Mouse (Mus musculus) MEL (cell line): Measurements from ENCODE around the gene Pak6. TPM values are rescaled to one million over a fixed set of nuclear protein-coding genes. Genes with fewer than 3 reads are reported as not detected.
A peak's percentile ranks its signal among the peaks of the same experiment; 100 is the strongest.

Experiments used
- DNase-seq: peaks from one replicate; pipeline ENCODE4 v3.0.0; 2011; ENCODE audit warnings: low read depth, low spot score
- H3K27ac ChIP-seq: 2 replicates; pipeline ENCODE4 v1.5.1; 2012; ENCODE audit warnings: low read depth, mild to moderate bottlenecking, control low read depth, low read length, moderate library complexity; ENCODE audit not compliant: control insufficient read depth
- H3K27me3 ChIP-seq, 2 experiments: fragments of 150-350 bp in 1 of 2; sonication (generic) in 1 of 2; 2 replicates each; pipeline ENCODE4 v1.6.1; 2012; ENCODE audit warnings: low read length in 2 of 2, mild to moderate bottlenecking in 2 of 2, improper control_type of control experiment in 1 of 2, moderate library complexity in 1 of 2; ENCODE audit not compliant: insufficient read depth in 2 of 2, control insufficient read depth in 1 of 2
- H3K36me3 ChIP-seq, 2 experiments: 2 replicates each; pipeline ENCODE4 v1.6.1; 2012 to 2014; ENCODE audit warnings: low read length in 2 of 2, improper control_type of control experiment in 1 of 2, inconsistent platforms in 1 of 2, mild to moderate bottlenecking in 1 of 2; ENCODE audit not compliant: insufficient read depth in 2 of 2, control insufficient read depth in 1 of 2
- H3K4me1 ChIP-seq, 2 experiments: fragments of 150-350 bp in 1 of 2; sonication (generic) in 1 of 2; 2 replicates each; pipeline ENCODE4 v1.6.1; 2012; ENCODE audit warnings: low read length in 2 of 2, improper control_type of control experiment in 1 of 2, mild to moderate bottlenecking in 1 of 2; ENCODE audit not compliant: insufficient read depth in 2 of 2, control insufficient read depth in 1 of 2
- H3K4me3 ChIP-seq, 2 experiments: fragments of 150-350 bp in 1 of 2; sonication (generic) in 1 of 2; 2 replicates each; pipeline ENCODE4 v1.5.1; 2012; ENCODE audit warnings: low read depth in 2 of 2, low read length in 2 of 2, mild to moderate bottlenecking in 2 of 2, moderate library complexity in 2 of 2, control low read depth in 1 of 2, improper control_type of control experiment in 1 of 2; ENCODE audit not compliant: control insufficient read depth in 1 of 2, insufficient read depth in 1 of 2
- H3K79me2 ChIP-seq: 2 replicates; pipeline ENCODE4 v1.6.1; 2012; ENCODE audit warnings: mild to moderate bottlenecking, low read length, moderate library complexity; ENCODE audit not compliant: control insufficient read depth, poor library complexity, insufficient read depth
- H3K9ac ChIP-seq: 2 replicates; pipeline ENCODE4 v1.6.1; 2012; ENCODE audit warnings: low read depth, mild to moderate bottlenecking, control low read depth, low read length, moderate library complexity; ENCODE audit not compliant: control insufficient read depth, poor library complexity, severe bottlenecking
- H3K9me3 ChIP-seq: fragments of 150-350 bp; sonication (generic); replicated peaks from 2 replicates; pipeline ENCODE4 v1.6.1; 2012; ENCODE audit warnings: mild to moderate bottlenecking, low read length, improper control_type of control experiment, moderate library complexity; ENCODE audit not compliant: insufficient read depth
- CHD1 ChIP-seq: IDR thresholded peaks from 2 replicates; pipeline ENCODE4 v1.6.1; 2012; ENCODE audit warnings: low read depth, mild to moderate bottlenecking, inconsistent platforms, low read length, improper control_type of control experiment
- ETS1 ChIP-seq: IDR thresholded peaks from 2 replicates; pipeline ENCODE4 v1.6.1; 2012; ENCODE audit warnings: low read depth, mild to moderate bottlenecking, inconsistent platforms, low read length, improper control_type of control experiment, moderate library complexity
- JUND ChIP-seq: IDR thresholded peaks from 2 replicates; pipeline ENCODE4 v1.6.1; 2011; ENCODE audit warnings: low read depth, mild to moderate bottlenecking, improper control_type of control experiment, low read length
- KAT2A ChIP-seq: conservative IDR thresholded peaks from 2 replicates; pipeline ENCODE4 v1.6.1; 2012; ENCODE audit warnings: low read depth, low read length, improper control_type of control experiment, inconsistent platforms
- MAFK ChIP-seq: IDR thresholded peaks from 2 replicates; pipeline ENCODE4 v1.6.1; 2011; ENCODE audit warnings: low read depth, mild to moderate bottlenecking, low read length, improper control_type of control experiment, borderline replicate concordance
- MAZ ChIP-seq: IDR thresholded peaks from 2 replicates; pipeline ENCODE4 v1.6.1; 2012; ENCODE audit warnings: low read depth, mild to moderate bottlenecking, inconsistent platforms, low read length, improper control_type of control experiment
- MYB ChIP-seq: IDR thresholded peaks from 2 replicates; pipeline ENCODE4 v1.6.1; 2011; ENCODE audit warnings: mild to moderate bottlenecking, low read depth, low read length, improper control_type of control experiment
- NELFE ChIP-seq: IDR thresholded peaks from 2 replicates; pipeline ENCODE4 v1.6.1; 2011; ENCODE audit warnings: low read depth, low read length, improper control_type of control experiment
- NRF1 ChIP-seq: IDR thresholded peaks from 2 replicates; pipeline ENCODE4 v1.6.1; 2014; ENCODE audit warnings: low read depth, mild to moderate bottlenecking, inconsistent platforms, low read length, improper control_type of control experiment, moderate library complexity; ENCODE audit not compliant: poor library complexity, insufficient read depth, severe bottlenecking
- POLR2A ChIP-seq, 2 experiments: IDR thresholded peaks; 2 replicates each; pipeline ENCODE4 v1.6.1; 2011 to 2012; ENCODE audit warnings: low read length in 2 of 2, mild to moderate bottlenecking in 2 of 2, control low read depth in 1 of 2, improper control_type of control experiment in 1 of 2, low read depth in 1 of 2, moderate library complexity in 1 of 2; ENCODE audit not compliant: control insufficient read depth in 1 of 2, insufficient read depth in 1 of 2, poor library complexity in 1 of 2
- SIN3A ChIP-seq: IDR thresholded peaks from 2 replicates; pipeline ENCODE4 v1.6.1; 2012; ENCODE audit warnings: low read length, improper control_type of control experiment, inconsistent platforms
- TCF12 ChIP-seq: IDR thresholded peaks from 2 replicates; pipeline ENCODE4 v1.6.1; 2014; ENCODE audit warnings: low read depth, mild to moderate bottlenecking, inconsistent platforms, low read length, improper control_type of control experiment, moderate library complexity
- USF2 ChIP-seq, 2 experiments: IDR thresholded peaks; 2 replicates each; pipeline ENCODE4 v1.6.1; 2011 to 2012; ENCODE audit warnings: improper control_type of control experiment in 2 of 2, low read length in 2 of 2, borderline replicate concordance in 1 of 2, inconsistent platforms in 1 of 2, low read depth in 1 of 2, mild to moderate bottlenecking in 1 of 2; ENCODE audit not compliant: insufficient read depth in 1 of 2
- ZKSCAN1 ChIP-seq: IDR thresholded peaks from 2 replicates; pipeline ENCODE4 v1.6.1; 2012; ENCODE audit warnings: low read depth, mild to moderate bottlenecking, inconsistent platforms, low read length, improper control_type of control experiment, moderate library complexity
- ZNF384 ChIP-seq: IDR thresholded peaks from 2 replicates; pipeline ENCODE4 v1.6.1; 2012; ENCODE audit warnings: low read depth, mild to moderate bottlenecking, inconsistent platforms, low read length, improper control_type of control experiment
- polyA plus RNA-seq, 2 experiments: library from polyadenylated mRNA; stranded (reverse) in 1 of 2; unstranded in 1 of 2; fragments of >175 nt in 1 of 2; fragments of >200 nt in 1 of 2; gene quantifications; 2 replicates each; pipeline versions ENCODE4 v1.2.1 to v1.2.4; 2012; ENCODE audit warnings: low replicate concordance in 2 of 2, low read depth in 1 of 2; ENCODE audit not compliant: insufficient read length in 2 of 2, insufficient read depth in 1 of 2, missing spikeins in 1 of 2
- total RNA-seq: library from RNA; depleted of rRNA; stranded (reverse); fragments of 300-350 nt; gene quantifications from 2 replicates; pipeline ENCODE4 v1.2.3, GENCODE M21; 2012

The Pak6 gene
- total and polyA plus RNA-seq, 3 experiments = 25.4 to 25.9 TPM; not detected in 1

DNA sequence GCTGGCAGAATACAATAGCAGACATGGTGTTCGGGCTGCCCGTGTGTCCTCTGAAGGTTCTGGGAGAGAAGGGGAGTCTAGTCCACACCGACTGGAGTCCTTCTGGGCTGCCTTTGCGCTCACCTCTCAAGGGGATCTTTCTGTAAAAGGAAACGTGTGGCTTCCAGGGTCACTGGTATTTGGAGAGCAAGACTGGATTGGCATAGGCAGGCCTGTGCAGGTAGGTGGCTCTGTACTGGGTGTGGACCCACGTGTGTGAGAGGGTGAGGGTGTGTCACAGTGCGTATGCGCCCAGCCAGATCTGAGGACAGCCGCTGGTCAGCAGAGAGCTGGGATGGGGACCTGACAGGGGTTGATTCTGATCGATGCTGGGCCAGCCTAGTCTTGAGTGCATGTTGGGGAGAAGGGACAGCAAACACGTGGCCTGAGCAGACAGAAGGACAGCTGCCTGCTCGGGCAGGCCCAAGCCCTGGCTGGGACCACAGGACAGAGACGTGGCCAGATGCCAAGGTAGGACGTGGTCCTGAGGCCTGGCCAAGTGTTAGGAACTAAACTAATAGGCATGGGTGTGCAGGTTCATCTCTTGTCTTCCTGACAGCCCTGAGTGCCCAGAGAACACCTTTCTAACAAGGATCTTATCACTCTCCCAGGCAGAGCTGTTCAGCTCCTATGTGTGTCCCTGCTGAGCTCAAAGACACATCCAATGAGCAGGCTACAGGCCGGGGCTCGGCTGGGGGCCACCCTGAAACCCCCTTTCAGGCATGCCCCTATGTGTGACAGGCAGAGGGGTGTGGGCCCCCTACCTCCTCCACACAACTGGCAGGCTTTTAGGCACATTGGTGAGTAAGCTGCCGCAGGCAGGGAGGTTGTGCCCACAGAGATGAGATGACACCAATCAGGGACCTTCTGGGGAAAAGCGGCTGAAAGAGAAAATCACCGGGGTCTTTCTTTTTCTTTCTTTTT, 982 bp downstream of the Pak6 start (continued):
- TF ChIP-seq ZNF384 (no peak), POLR2A (IDR thresholded peaks at IDR 0.05; ENCODE audit: control insufficient read depth in 1 of 2, insufficient read depth in 1 of 2, low read depth in 1 of 2, low read length in 2 of 2, poor library complexity in 1 of 2) (no peak; a peak in 1 of 4 replicates), NRF1 (0 out of 2 replicates have a peak, but pooled peaks have one; percentile 12), CHD1 (no peak), SIN3A (peak; percentile 74; the same call in 1 of the 2 replicates), JUND (no peak), MYB (no peak), NELFE (peak; percentile 4; the same call in 1 of the 2 replicates)

DNA sequence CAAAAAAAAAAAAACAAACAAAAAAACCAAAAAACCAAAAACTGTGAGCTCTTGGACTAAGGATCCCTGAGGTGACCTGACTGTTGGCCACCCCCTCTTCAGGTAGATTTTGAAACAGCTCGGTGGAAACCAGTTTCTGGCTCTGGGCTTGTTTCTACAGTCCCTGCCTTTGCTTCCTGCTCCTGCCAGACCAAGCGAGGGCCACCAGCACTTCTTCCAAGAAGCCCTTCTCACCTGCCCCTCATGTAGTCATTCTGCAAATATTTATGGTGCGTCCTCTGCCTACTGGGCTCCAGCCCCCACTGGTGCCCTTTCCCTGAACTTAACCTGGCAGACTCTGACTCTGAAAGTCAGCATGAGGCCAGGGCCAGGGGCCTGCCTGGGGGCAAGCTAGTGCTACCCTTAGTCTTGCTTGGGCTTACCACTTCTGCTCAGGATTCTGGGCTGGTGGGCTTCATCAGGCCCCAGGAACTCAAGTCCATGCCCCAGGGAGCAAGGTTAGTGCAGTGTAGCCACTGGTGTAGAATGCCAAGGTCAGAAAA, 1.9 kb downstream of the Pak6 start:
- peak overlapping the region; percentile 81; the same call in 1 of the 2 replicates for H3K9ac ChIP-seq
- H3K9me3 ChIP-seq = no peaks in the 10 kb centered on the region
- H3K27me3 ChIP-seq = no peaks in the 10 kb centered on the region
- H3K36me3 ChIP-seq = peaks cover 0 to 25% of the 10 kb centered on the region in 2 experiments; a peak in 2 of 4 replicates
- TF ChIP-seq CHD1 (no peak), MAZ (no peak), KAT2A (no peak), ETS1 (no peak), MAFK (no peak), USF2 (IDR thresholded peaks at IDR 0.05; ENCODE audit: borderline replicate concordance in 1 of 2, insufficient read depth in 1 of 2, low read depth in 1 of 2, low read length in 2 of 2) (no peak), TCF12 (no peak), ZKSCAN1 (no peak)
- H3K4me1 ChIP-seq = peaks cover 19 to 27% of the 10 kb centered on the region in 2 experiments
- no peak for DNase-seq
- H3K79me2 ChIP-seq = peaks cover 15% of the 10 kb centered on the region
- no peak overlapping the region for H3K4me3 ChIP-seq
- H3K27ac ChIP-seq = no peak overlapping the region
